Mouse (Mus musculus) erythroblast, adult 5-6 weeks (primary cell): ENCODE measurements around the gene Crym. TPM values are rescaled to one million over a fixed set of nuclear protein-coding genes. Genes with fewer than 3 reads are reported as not detected.

Source experiments
- ATAC-seq: replicated peaks from 2 replicates; pipeline ENCODE4 v1.8.0; 2016; ENCODE audit warnings: moderate number of reproducible peaks, mild to moderate bottlenecking, moderate TSS enrichment, inconsistent platforms; ENCODE audit not compliant: poor library complexity, low FRiP score, severe bottlenecking
- total RNA-seq, 2 experiments: library from RNA; stranded (forward) in 1 of 2; stranded (reverse) in 1 of 2; fragments of 150-400 nt in 1 of 2; fragments of 200-764, 138-1000 nt in 1 of 2; gene quantifications; 2 replicates each; pipeline versions ENCODE4 v1.2.3 to v1.2.4; 2015 to 2017; ENCODE audit warnings: low replicate concordance in 2 of 2

Gene Crym
- not detected in 2 replicates for total RNA-seq (2015; ENCODE audit: low replicate concordance)
- not detected in 2 replicates for total RNA-seq (2017; ENCODE audit: low replicate concordance)

GRCm38 (mm10) chr7:120201771-120202170 lies at the start of gene Crym:
TSS of gene Crym (minus strand) at chr7:120202111.
- ATAC-seq = no peak

- no peak for ATAC-seq
Measured at GRCm38 (mm10) chr7:120241092-120241491, 39.2 kb upstream of the Crym start.

- ATAC-seq = no peak
Measured at GRCm38 (mm10) chr7:120228541-120228940, 26.6 kb upstream of the Crym start.

- ATAC-seq = no peak
Measured at GRCm38 (mm10) chr7:120205989-120206388, 4.1 kb upstream of the Crym start.

- no peak for ATAC-seq
Measured at GRCm38 (mm10) chr7:120203789-120204188, 1.9 kb upstream of the Crym start, which contains the start of gene Abca14. TSS of gene Abca14 (plus strand) at chr7:120203961.

GRCm38 (mm10) chr7:120201231-120201744 lies 623 bp downstream of the Crym start:
- ATAC-seq = no peak

GRCm38 (mm10) chr7:120195207-120195606 lies 6.7 kb downstream of the Crym start:
- no peak for ATAC-seq

GRCm38 (mm10) chr7:120192816-120193215 lies 9.1 kb downstream of the Crym start:
- no peak for ATAC-seq

GRCm38 (mm10) chr7:120192207-120192606 lies 9.7 kb downstream of the Crym start:
- no peak for ATAC-seq

GRCm38 (mm10) chr7:120190150-120190665 lies 11.7 kb downstream of the Crym start:
- ATAC-seq = no peak

GRCm38 (mm10) chr7:120189369-120190149 lies 12.4 kb downstream of the Crym start:
- ATAC-seq = no peak

- no peak for ATAC-seq
Measured at GRCm38 (mm10) chr7:120188946-120189345, 13.0 kb downstream of the Crym start.

GRCm38 (mm10) chr7:120182891-120183290 lies 19.0 kb downstream of the Crym start:
- no peak for ATAC-seq

GRCm38 (mm10) chr7:120181401-120182230 lies 20.3 kb downstream of the Crym start:
- ATAC-seq = no peak

GRCm38 (mm10) chr7:120180547-120180946 lies 21.4 kb downstream of the Crym start:
- ATAC-seq = no peak

- ATAC-seq = no peak
Measured at GRCm38 (mm10) chr7:120178935-120179334, 23.0 kb downstream of the Crym start.

GRCm38 (mm10) chr7:120177611-120178010 lies 24.3 kb downstream of the Crym start:
- no peak for ATAC-seq

GRCm38 (mm10) chr7:120174723-120175504 lies 27.0 kb downstream of the Crym start:
- ATAC-seq = no peak

- ATAC-seq = no peak
Measured at GRCm38 (mm10) chr7:120173603-120174244, 28.2 kb downstream of the Crym start, which contains the start of gene Anks4b. TSS of gene Anks4b (plus strand) at chr7:120173858.
